Mouse (Mus musculus): ENCODE data around the gene Rhoa.

GRCm38 (mm10) chr9:108344471-108344870, 38.5 kb downstream of the Rhoa start:
- TF ChIP-seq CTCF (IDR thresholded peaks at IDR 0.05; ENCODE audit: low read depth) = no peak
- TF ChIP-seq EP300 (IDR thresholded peaks at IDR 0.05; ENCODE audit: low read depth) = no peak

Measured in heart, postnatal 0 days (tissue).